Mouse (Mus musculus) heart, postnatal 0 days (tissue): ENCODE data around the gene Nsmce4a.

ENCODE experiments used
- CTCF ChIP-seq: IDR thresholded peaks from 2 replicates; pipeline ENCODE4 v1.5.1; 2016; ENCODE audit warnings: antibody characterized with exemption, control low read depth, low read depth
- EP300 ChIP-seq: IDR thresholded peaks from 2 replicates; pipeline ENCODE4 v1.6.1; 2016; ENCODE audit warnings: antibody characterized with exemption, low read depth

DNA sequence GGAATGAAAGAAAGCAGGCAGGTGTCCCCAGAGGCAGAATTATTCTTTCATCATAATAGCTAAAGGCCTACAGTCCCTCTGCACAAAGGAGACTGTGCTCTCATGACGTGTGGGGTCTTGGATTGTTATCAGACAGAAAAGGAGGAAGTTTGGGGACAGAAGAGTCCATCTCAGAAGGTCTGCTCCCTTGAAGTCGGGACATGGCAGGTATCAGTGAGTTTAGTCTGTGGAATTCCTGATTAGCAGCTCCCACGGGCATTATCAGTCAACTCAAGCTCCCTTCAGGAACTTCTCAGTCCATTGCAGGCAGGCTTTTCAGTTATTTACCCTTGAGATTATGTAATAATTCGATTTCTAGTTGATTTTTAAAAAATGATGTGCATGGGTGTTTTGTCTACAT lies 9.0 kb downstream of the Nsmce4a start:
- no peak for TF ChIP-seq CTCF
- TF ChIP-seq EP300 = no peak
